Mouse (Mus musculus): ENCODE results near the gene Ccdc24. TPM values are rescaled to one million over a fixed set of nuclear protein-coding genes. Genes with fewer than 3 reads are reported as not detected.

Ccdc24 gene
- total and polyA plus RNA-seq, 3 experiments, result 0.19 to 0.36 TPM; not detected in 1

GRCm38 (mm10) chr4:117867000-117867399 is 5.4 kb downstream of the Ccdc24 start:
- Histone ChIP-seq H3K79me2 (ENCODE audit: control insufficient read depth, insufficient read depth, low read length, poor library complexity) (no peaks in the 10 kb centered on the region), H3K27me3 (ENCODE audit: control insufficient read depth in 1 of 2, insufficient read depth in 2 of 2, low read length in 2 of 2) (no peaks in the 10 kb centered on the region), H3K4me1 (ENCODE audit: control insufficient read depth in 1 of 2, insufficient read depth in 2 of 2, low read length in 2 of 2) (no peaks in the 10 kb centered on the region), H3K4me3 (ENCODE audit: control insufficient read depth in 1 of 2, insufficient read depth in 1 of 2, low read depth in 2 of 2, low read length in 2 of 2) (no peak overlapping the region), H3K9me3 (replicated peaks; ENCODE audit: insufficient read depth, low read length) (no peaks in the 10 kb centered on the region), H3K9ac (ENCODE audit: control insufficient read depth, low read depth, low read length, poor library complexity, severe bottlenecking) (no peak overlapping the region), H3K36me3 (ENCODE audit: control insufficient read depth in 1 of 2, insufficient read depth in 2 of 2, low read length in 2 of 2) (no peaks in the 10 kb centered on the region; a peak in 1 of 4 replicates), H3K27ac (ENCODE audit: control insufficient read depth, low read depth, low read length) (no peak overlapping the region)
- TF ChIP-seq E2F4 (IDR thresholded peaks at IDR 0.05; ENCODE audit: borderline replicate concordance, low read depth, low read length) (no peak), ELF1 (IDR thresholded peaks at IDR 0.05; ENCODE audit: low read depth, low read length) (no peak), ZMIZ1 (IDR thresholded peaks at IDR 0.05; ENCODE audit: low read depth, low read length) (no peak), ZC3H11A (IDR thresholded peaks at IDR 0.05; ENCODE audit: low read depth, low read length) (no peak), MYB (IDR thresholded peaks at IDR 0.05; ENCODE audit: low read depth, low read length) (no peak), ZKSCAN1 (IDR thresholded peaks at IDR 0.05; ENCODE audit: low read depth, low read length) (no peak), POLR2AphosphoS2 (IDR thresholded peaks at IDR 0.05; ENCODE audit: low read length) (no peak), RCOR1 (IDR thresholded peaks at IDR 0.05; ENCODE audit: low read depth, low read length) (no peak), MEF2A (IDR thresholded peaks at IDR 0.05; ENCODE audit: extremely low read depth, insufficient replicate concordance, low read depth, low read length, poor library complexity, severe bottlenecking) (no peak), MXI1 (IDR thresholded peaks at IDR 0.05; ENCODE audit: low read depth, low read length) (no peak), GATA1 (IDR thresholded peaks at IDR 0.05; ENCODE audit: low read depth, low read length) (no peak)
- no peak for DNase-seq (ENCODE audit: low read depth, low spot score)

- DNase-seq (ENCODE audit: low read depth, low spot score), result no peak
- no peak for TF ChIP-seq ETS1 (IDR thresholded peaks at IDR 0.05; ENCODE audit: low read depth, low read length)
- no peak for TF ChIP-seq MXI1 (IDR thresholded peaks at IDR 0.05; ENCODE audit: low read depth, low read length)
- TF ChIP-seq BHLHE40 (IDR thresholded peaks at IDR 0.05; ENCODE audit: borderline replicate concordance, low read depth, low read length), result no peak
- no peak for TF ChIP-seq NELFE (IDR thresholded peaks at IDR 0.05; ENCODE audit: low read depth, low read length)
- TF ChIP-seq UBTF (IDR thresholded peaks at IDR 0.05; ENCODE audit: borderline replicate concordance, insufficient read depth, low read depth, low read length), result no peak
- no peak for TF ChIP-seq TAL1 (IDR thresholded peaks at IDR 0.05; ENCODE audit: low read length)
- no peak for TF ChIP-seq ZNF384 (IDR thresholded peaks at IDR 0.05; ENCODE audit: low read depth, low read length)
- TF ChIP-seq TCF12 (IDR thresholded peaks at IDR 0.05; ENCODE audit: low read depth, low read length), result no peak
- TF ChIP-seq NRF1 (IDR thresholded peaks at IDR 0.05; ENCODE audit: insufficient read depth, low read depth, low read length, poor library complexity, severe bottlenecking), result no peak
- H3K36me3 ChIP-seq (ENCODE audit: control insufficient read depth in 1 of 2, insufficient read depth in 2 of 2, low read length in 2 of 2), result no peaks in the 10 kb centered on the region; a peak in 1 of 4 replicates
- no peak overlapping the region for H3K27ac ChIP-seq (ENCODE audit: control insufficient read depth, low read depth, low read length)
- no peak overlapping the region for H3K9ac ChIP-seq (ENCODE audit: control insufficient read depth, low read depth, low read length, poor library complexity, severe bottlenecking)
- no peaks in the 10 kb centered on the region for H3K9me3 ChIP-seq (replicated peaks; ENCODE audit: insufficient read depth, low read length)
- no peak overlapping the region for H3K4me3 ChIP-seq (ENCODE audit: control insufficient read depth in 1 of 2, insufficient read depth in 1 of 2, low read depth in 2 of 2, low read length in 2 of 2)
- H3K4me1 ChIP-seq (ENCODE audit: control insufficient read depth in 1 of 2, insufficient read depth in 2 of 2, low read length in 2 of 2), result no peaks in the 10 kb centered on the region
- no peaks in the 10 kb centered on the region for H3K79me2 ChIP-seq (ENCODE audit: control insufficient read depth, insufficient read depth, low read length, poor library complexity)
- H3K27me3 ChIP-seq (ENCODE audit: control insufficient read depth in 1 of 2, insufficient read depth in 2 of 2, low read length in 2 of 2), result no peaks in the 10 kb centered on the region
Measured at GRCm38 (mm10) chr4:117866083-117866482, 6.3 kb downstream of the Ccdc24 start.

All from MEL (cell line).